Mouse (Mus musculus): ENCODE measurements around the gene Tnip3. TPM values are rescaled to one million over a fixed set of nuclear protein-coding genes. Genes with fewer than 3 reads are reported as not detected.

Tnip3 gene
- polyA plus RNA-seq, 1 experiment from 2014 or later = not detected

GRCm38 (mm10) chr6:65671451-65671850 lies 146.3 kb downstream of the Tnip3 start, which contains the start of gene Ndnf:
Gene Ndnf (plus strand): TSS chr6:65671590.
- under 1% methylated on average over 26 of the region's 45 CpGs for WGBS
- ATAC-seq (ENCODE audit: insufficient number of reproducible peaks, low FRiP score, low TSS enrichment, low read depth) (peak; percentile 81), DNase-seq (ENCODE audit: low spot score) (peak; percentile 83)
- H3K9ac ChIP-seq (ENCODE audit: low read length) = peak within 1 kb of the TSS; percentile 56
- H3K27me3 ChIP-seq (ENCODE audit: control insufficient read depth, insufficient read depth, low read length) = 0 out of 2 replicates have a peak, but pooled peaks cover 2% of the 10 kb centered on the region
- H3K4me2 ChIP-seq (ENCODE audit: low read depth, severe bottlenecking) = peak within 1 kb of the TSS; percentile 88
- 0 out of 2 replicates have a peak, but pooled peaks cover 3% of the 10 kb centered on the region for H3K4me1 ChIP-seq (ENCODE audit: control insufficient read depth, insufficient read depth, low read length)
- H3K4me3 ChIP-seq (ENCODE audit: low read depth, low read length) = peak within 1 kb of the TSS; percentile 58
- H3K9me3 ChIP-seq (ENCODE audit: control insufficient read depth, low read length) = no peaks in the 10 kb centered on the region
- H3K27ac ChIP-seq (replicated peaks; ENCODE audit: low read depth, low read length) = peak within 1 kb of the TSS; percentile 42; the same call in 1 of the 2 replicates
- H3K36me3 ChIP-seq (ENCODE audit: control insufficient read depth, insufficient read depth, low read length) = no peaks in the 10 kb centered on the region

GRCm38 (mm10) chr6:65672131-65673031 lies 147.3 kb downstream of the Tnip3 start:
- H3K36me3 ChIP-seq (ENCODE audit: control insufficient read depth, insufficient read depth, low read length) = no peaks in the 10 kb centered on the region
- peak overlapping the region; percentile 56 for H3K9ac ChIP-seq (ENCODE audit: low read length)
- WGBS = under 1% methylated on average over 57 of the region's 57 CpGs
- H3K27ac ChIP-seq (replicated peaks; ENCODE audit: low read depth, low read length) = peak overlapping the region; percentile 42; the same call in 1 of the 2 replicates
- peak overlapping the region; percentile 58 for H3K4me3 ChIP-seq (ENCODE audit: low read depth, low read length)
- ATAC-seq (ENCODE audit: insufficient number of reproducible peaks, low FRiP score, low TSS enrichment, low read depth) (0 out of 2 replicates have a peak, but pooled peaks have one; percentile 17), DNase-seq (ENCODE audit: low spot score) (peak; percentile 69)
- no peaks in the 10 kb centered on the region for H3K9me3 ChIP-seq (ENCODE audit: control insufficient read depth, low read length)
- 0 out of 2 replicates have a peak, but pooled peaks cover 3% of the 10 kb centered on the region for H3K4me1 ChIP-seq (ENCODE audit: control insufficient read depth, insufficient read depth, low read length)
- H3K4me2 ChIP-seq (ENCODE audit: low read depth, severe bottlenecking) = peak overlapping the region; percentile 88
- H3K27me3 ChIP-seq (ENCODE audit: control insufficient read depth, insufficient read depth, low read length) = 0 out of 2 replicates have a peak, but pooled peaks cover 2% of the 10 kb centered on the region

Other genes with a start within 250 kb of the Tnip3 start
- 0.11 and 0.31 TPM in 2 replicates for gene C130060K24Rik, start 144.2 kb upstream of the Tnip3 start, polyA plus RNA-seq (2014; fragmentation: Nextera tagmentation; extraction: Ambion mirVana)
- gene Ndnf, start 146.3 kb downstream of the Tnip3 start, polyA plus RNA-seq (2014; fragmentation: Nextera tagmentation; extraction: Ambion mirVana) = 8.7 and 11.3 TPM in 2 replicates

All from limb, embryonic 11.5 days (tissue).